Mouse (Mus musculus): Measurements from ENCODE around the gene Vsir.

DNA sequence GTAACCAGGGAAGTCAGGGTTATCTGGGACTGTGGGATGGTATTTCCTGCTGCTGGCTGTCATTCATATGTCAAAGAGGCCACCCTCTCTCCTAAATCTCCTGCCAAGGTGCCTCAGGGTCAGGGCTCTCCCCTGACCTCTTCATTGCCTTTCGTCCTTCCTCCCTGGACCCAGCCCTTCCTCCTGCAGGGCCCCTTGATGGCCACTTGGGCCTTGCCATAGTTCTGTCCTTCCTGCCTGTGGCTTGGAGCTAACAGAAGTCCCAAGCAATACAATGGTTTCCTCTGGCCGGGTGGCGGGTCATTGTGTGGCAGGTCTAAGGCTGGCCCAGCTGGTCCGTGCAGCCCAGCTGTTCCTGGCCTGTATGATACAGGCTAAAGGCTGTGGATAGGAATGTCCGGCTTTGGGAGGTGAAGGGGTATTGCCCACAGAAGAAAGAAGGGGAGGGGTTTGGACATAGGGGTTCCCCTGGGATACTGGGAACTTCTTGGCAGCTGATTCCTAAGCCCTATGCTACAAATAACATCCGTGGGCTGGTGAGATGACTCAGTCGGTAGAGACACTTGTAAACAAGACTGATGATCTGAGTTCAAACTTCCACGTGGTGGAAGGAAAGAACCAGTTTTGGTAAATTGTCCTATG lies 27.4 kb downstream of the Vsir start:
- TF ChIP-seq CTCF (IDR thresholded peaks at IDR 0.05; ENCODE audit: control insufficient read depth, insufficient read depth, low read length) (0 out of 2 replicates have a peak, but pooled peaks have one; percentile 20), POLR2A (IDR thresholded peaks at IDR 0.05; ENCODE audit: borderline replicate concordance, control insufficient read depth, low read depth, low read length) (no peak)

Data from bone marrow, adult 2 months (tissue).